Mouse (Mus musculus): ENCODE data around the gene Lpcat4. TPM values are rescaled to one million over a fixed set of nuclear protein-coding genes. Genes with fewer than 3 reads are reported as not detected.

Lpcat4 gene
- total and polyA plus RNA-seq, 3 experiments = 11.7 to 69.9 TPM; not detected in 1

DNA sequence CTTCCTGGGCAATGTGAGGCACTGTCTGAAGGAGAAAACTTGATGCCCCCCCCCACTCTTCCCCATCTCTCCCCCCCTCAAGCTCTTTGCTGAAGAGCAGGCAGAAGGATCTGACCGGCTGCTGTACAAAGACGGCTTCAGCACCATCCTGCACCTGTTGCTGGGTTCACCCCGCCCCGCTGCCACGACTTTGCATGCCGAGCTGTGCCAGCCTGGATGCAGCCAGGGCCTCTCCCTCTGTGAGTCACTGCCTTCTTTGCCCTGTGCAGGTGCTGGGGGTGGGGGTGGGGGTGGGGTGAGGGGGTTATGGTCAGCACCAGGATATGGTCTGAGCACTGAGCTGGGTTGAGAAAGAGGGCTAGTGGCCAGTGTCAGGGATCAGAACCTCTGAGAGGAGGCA lies 6.9 kb downstream of the Lpcat4 start:
- Histone ChIP-seq H3K4me1 (ENCODE audit: control insufficient read depth in 1 of 2, insufficient read depth in 2 of 2, low read length in 2 of 2) (no peaks in the 10 kb centered on the region), H3K27ac (ENCODE audit: control insufficient read depth, low read depth, low read length) (no peak overlapping the region), H3K36me3 (ENCODE audit: control insufficient read depth in 1 of 2, insufficient read depth in 2 of 2, low read length in 2 of 2) (no peaks in the 10 kb centered on the region), H3K79me2 (ENCODE audit: control insufficient read depth, insufficient read depth, low read length, poor library complexity) (no peaks in the 10 kb centered on the region), H3K9me3 (replicated peaks; ENCODE audit: insufficient read depth, low read length) (no peaks in the 10 kb centered on the region), H3K27me3 (ENCODE audit: control insufficient read depth in 1 of 2, insufficient read depth in 2 of 2, low read length in 2 of 2) (no peaks in the 10 kb centered on the region), H3K9ac (ENCODE audit: control insufficient read depth, low read depth, low read length, poor library complexity, severe bottlenecking) (no peak overlapping the region), H3K4me3 (ENCODE audit: control insufficient read depth in 1 of 2, insufficient read depth in 1 of 2, low read depth in 2 of 2, low read length in 2 of 2) (no peak overlapping the region)
- DNase-seq (ENCODE audit: low read depth, low spot score) = no peak
- TF ChIP-seq EP300 (IDR thresholded peaks at IDR 0.05; ENCODE audit: low read depth in 1 of 2, low read length in 2 of 2) = no peak
- no peak for TF ChIP-seq CHD2 (IDR thresholded peaks at IDR 0.05; ENCODE audit: low read length)
- no peak for TF ChIP-seq E2F4 (IDR thresholded peaks at IDR 0.05; ENCODE audit: borderline replicate concordance, low read depth, low read length)
- no peak for TF ChIP-seq SMC3 (IDR thresholded peaks at IDR 0.05; ENCODE audit: low read depth, low read length)
- no peak for TF ChIP-seq MAX (IDR thresholded peaks at IDR 0.05; ENCODE audit: low read length)
- no peak for TF ChIP-seq POLR2A (IDR thresholded peaks at IDR 0.05; ENCODE audit: control insufficient read depth in 1 of 2, insufficient read depth in 1 of 2, low read depth in 1 of 2, low read length in 2 of 2, poor library complexity in 1 of 2)
- no peak for TF ChIP-seq ELF1 (IDR thresholded peaks at IDR 0.05; ENCODE audit: low read depth, low read length)
- TF ChIP-seq ZNF384 (IDR thresholded peaks at IDR 0.05; ENCODE audit: low read depth, low read length) = no peak
- TF ChIP-seq NRF1 (IDR thresholded peaks at IDR 0.05; ENCODE audit: insufficient read depth, low read depth, low read length, poor library complexity, severe bottlenecking) = no peak
- no peak for TF ChIP-seq UBTF (IDR thresholded peaks at IDR 0.05; ENCODE audit: borderline replicate concordance, insufficient read depth, low read depth, low read length)
- no peak for TF ChIP-seq TBP (IDR thresholded peaks at IDR 0.05; ENCODE audit: low read depth, low read length)
- TF ChIP-seq TCF12 (IDR thresholded peaks at IDR 0.05; ENCODE audit: low read depth, low read length) = no peak
- TF ChIP-seq ZC3H11A (IDR thresholded peaks at IDR 0.05; ENCODE audit: low read depth, low read length) = no peak
- TF ChIP-seq MYB (IDR thresholded peaks at IDR 0.05; ENCODE audit: low read depth, low read length) = no peak
- TF ChIP-seq RAD21 (IDR thresholded peaks at IDR 0.05; ENCODE audit: low read depth, low read length) = no peak
- no peak for TF ChIP-seq ZKSCAN1 (IDR thresholded peaks at IDR 0.05; ENCODE audit: low read depth, low read length)
- no peak for TF ChIP-seq POLR2AphosphoS5 (IDR thresholded peaks at IDR 0.05; ENCODE audit: borderline replicate concordance, low read depth, low read length)
- no peak for TF ChIP-seq MXI1 (IDR thresholded peaks at IDR 0.05; ENCODE audit: low read depth, low read length)

DNA sequence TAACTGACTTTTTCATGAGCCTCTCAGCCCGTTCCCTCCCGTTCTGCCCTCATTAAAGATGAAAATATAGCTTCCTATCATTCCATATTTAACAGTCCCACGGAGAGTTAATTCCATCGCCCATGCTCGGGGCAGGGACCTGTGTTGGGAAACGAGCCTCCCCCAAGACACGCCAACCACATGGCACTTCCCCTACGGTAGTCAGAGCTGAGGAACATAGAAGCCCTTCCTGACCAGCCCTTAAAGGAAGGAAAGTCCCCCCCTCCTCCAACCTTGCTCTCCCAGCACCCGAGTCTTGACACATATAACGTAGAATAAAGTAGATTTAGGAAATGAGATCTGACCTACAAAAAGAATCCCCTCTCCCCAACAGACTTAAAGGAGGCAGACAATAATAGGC lies 8.1 kb downstream of the Lpcat4 start:
- TF ChIP-seq NRF1 (IDR thresholded peaks at IDR 0.05; ENCODE audit: insufficient read depth, low read depth, low read length, poor library complexity, severe bottlenecking) = no peak
- TF ChIP-seq RAD21 (IDR thresholded peaks at IDR 0.05; ENCODE audit: low read depth, low read length) = no peak
- no peak for TF ChIP-seq USF2 (IDR thresholded peaks at IDR 0.05; ENCODE audit: borderline replicate concordance in 1 of 2, insufficient read depth in 1 of 2, low read depth in 1 of 2, low read length in 2 of 2)
- no peak for TF ChIP-seq MEF2A (IDR thresholded peaks at IDR 0.05; ENCODE audit: extremely low read depth, insufficient replicate concordance, low read depth, low read length, poor library complexity, severe bottlenecking)
- TF ChIP-seq SMC3 (IDR thresholded peaks at IDR 0.05; ENCODE audit: low read depth, low read length) = no peak
- TF ChIP-seq ZMIZ1 (IDR thresholded peaks at IDR 0.05; ENCODE audit: low read depth, low read length) = no peak
- TF ChIP-seq CTCF (IDR thresholded peaks at IDR 0.05 in 2 of 3, conservative IDR thresholded peaks at IDR 0.05 in 1 of 3; ENCODE audit: control insufficient read depth in 1 of 3, insufficient read depth in 1 of 3, low read depth in 2 of 3, low read length in 3 of 3, poor library complexity in 1 of 3, severe bottlenecking in 1 of 3) = no peak
- no peak for TF ChIP-seq POLR2AphosphoS5 (IDR thresholded peaks at IDR 0.05; ENCODE audit: borderline replicate concordance, low read depth, low read length)
- TF ChIP-seq POLR2AphosphoS2 (IDR thresholded peaks at IDR 0.05; ENCODE audit: low read length) = no peak
- TF ChIP-seq JUND (IDR thresholded peaks at IDR 0.05; ENCODE audit: low read depth, low read length) = no peak
- no peak for TF ChIP-seq HCFC1 (IDR thresholded peaks at IDR 0.05; ENCODE audit: low read depth, low read length)
- Histone ChIP-seq H3K9ac (ENCODE audit: control insufficient read depth, low read depth, low read length, poor library complexity, severe bottlenecking) (no peak overlapping the region), H3K27ac (ENCODE audit: control insufficient read depth, low read depth, low read length) (no peak overlapping the region), H3K4me1 (ENCODE audit: control insufficient read depth in 1 of 2, insufficient read depth in 2 of 2, low read length in 2 of 2) (no peaks in the 10 kb centered on the region), H3K9me3 (replicated peaks; ENCODE audit: insufficient read depth, low read length) (no peaks in the 10 kb centered on the region), H3K4me3 (ENCODE audit: control insufficient read depth in 1 of 2, insufficient read depth in 1 of 2, low read depth in 2 of 2, low read length in 2 of 2) (no peak overlapping the region), H3K36me3 (ENCODE audit: control insufficient read depth in 1 of 2, insufficient read depth in 2 of 2, low read length in 2 of 2) (no peaks in the 10 kb centered on the region), H3K27me3 (ENCODE audit: control insufficient read depth in 1 of 2, insufficient read depth in 2 of 2, low read length in 2 of 2) (no peaks in the 10 kb centered on the region), H3K79me2 (ENCODE audit: control insufficient read depth, insufficient read depth, low read length, poor library complexity) (no peaks in the 10 kb centered on the region)
- DNase-seq (ENCODE audit: low read depth, low spot score) = no peak

All from MEL (cell line).